Mouse (Mus musculus): Measurements from ENCODE around the gene Enoph1.

Gene Enoph1

DNA sequence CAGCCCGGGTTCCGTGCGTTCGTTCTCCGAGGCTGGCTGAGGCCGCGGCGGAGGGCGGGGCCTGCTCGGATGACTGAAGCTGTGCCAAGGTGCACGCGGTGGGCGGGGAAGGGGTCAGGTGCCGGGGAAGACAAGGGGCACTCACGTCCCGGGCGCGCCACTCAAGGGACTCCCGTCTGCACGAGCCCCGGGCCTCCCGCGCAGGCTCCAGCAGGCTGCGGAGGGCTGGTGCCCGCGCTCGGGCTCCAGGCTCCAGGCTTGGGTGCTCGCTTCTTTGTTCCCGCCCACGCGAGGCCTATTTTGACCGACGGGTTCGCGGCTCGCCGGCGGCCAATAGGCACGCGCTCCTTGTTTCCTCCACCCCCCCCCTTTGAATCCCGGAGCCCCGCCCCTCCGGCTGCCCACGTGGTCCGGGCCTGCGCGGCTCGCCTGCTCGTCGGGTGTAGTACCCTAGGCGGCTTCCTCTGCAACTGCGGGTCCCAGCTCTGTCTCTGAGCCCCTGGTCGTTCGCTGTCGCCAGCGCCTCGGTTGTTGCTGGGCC is at the start of gene Enoph1, which contains the start of gene Hnrnpdl:
Gene Enoph1, plus strand, starts transcription at position 384 of the 541 bp plus-strand sequence.
Gene Hnrnpdl, minus strand, starts transcription at position 63 of the 541 bp plus-strand sequence.
- peak; percentile 84 for DNase-seq (ENCODE audit: low read depth, low spot score)

DNA sequence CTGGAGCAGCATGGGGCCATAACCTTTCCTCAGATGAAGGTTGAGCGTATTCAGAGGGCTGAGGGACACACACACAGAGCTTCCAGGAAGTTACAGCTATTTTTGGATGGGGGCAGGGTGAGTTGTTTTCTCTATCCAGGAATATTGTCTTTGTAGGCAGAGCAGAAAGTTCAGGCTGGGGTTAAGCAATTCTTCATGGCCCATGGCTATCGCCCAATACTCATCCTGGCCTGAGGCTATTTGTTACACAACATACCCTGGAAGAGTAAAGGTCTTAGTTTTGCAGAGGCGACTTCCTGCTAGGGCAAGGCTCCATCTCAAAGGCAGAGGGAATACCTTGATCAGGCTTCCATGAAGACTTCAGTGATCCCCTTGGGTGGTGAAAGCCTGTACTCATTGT is 45.6 kb upstream of the Enoph1 start:
- no peak for DNase-seq (ENCODE audit: low read depth, low spot score)

DNA sequence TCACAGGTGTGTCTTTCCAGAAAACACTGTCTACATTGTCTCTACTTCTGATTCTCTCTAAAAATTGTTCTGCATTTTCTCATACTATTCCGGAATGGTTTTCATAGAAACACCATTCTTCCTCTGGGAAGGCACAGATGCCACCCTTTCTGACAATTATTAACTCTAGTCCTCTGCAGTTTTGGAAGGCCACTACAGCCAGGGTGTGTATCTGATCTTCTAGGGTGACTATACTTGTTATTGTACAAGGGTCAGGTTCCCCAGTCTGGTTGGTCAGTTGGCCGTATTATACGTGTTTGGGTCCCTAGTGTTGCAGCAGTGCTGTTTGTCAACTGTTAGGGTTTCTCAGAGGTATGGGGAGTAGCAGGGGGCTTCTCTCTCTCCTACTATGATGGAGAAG is 45.1 kb upstream of the Enoph1 start:
- DNase-seq (ENCODE audit: low read depth, low spot score): no peak

DNA sequence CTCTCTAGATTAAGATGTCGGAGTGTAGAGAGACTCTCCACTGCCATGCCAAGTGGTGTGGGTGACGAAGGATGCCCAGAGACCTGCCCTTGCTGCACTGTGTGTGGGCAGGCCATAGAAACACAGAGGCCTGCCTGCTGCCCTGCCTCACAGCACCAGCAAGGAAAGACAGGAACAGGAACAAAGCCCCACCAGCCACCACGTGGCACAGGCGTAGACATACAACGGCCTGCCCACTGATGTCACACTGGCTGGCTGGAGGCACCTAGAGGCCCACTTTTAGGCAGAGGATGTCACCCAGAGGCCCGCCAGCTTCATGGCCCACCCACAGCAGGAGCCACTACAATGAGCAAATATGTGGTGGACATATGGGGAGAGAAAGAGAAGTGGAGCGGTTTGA is 39.7 kb upstream of the Enoph1 start:
- DNase-seq (ENCODE audit: low read depth, low spot score): no peak

DNA sequence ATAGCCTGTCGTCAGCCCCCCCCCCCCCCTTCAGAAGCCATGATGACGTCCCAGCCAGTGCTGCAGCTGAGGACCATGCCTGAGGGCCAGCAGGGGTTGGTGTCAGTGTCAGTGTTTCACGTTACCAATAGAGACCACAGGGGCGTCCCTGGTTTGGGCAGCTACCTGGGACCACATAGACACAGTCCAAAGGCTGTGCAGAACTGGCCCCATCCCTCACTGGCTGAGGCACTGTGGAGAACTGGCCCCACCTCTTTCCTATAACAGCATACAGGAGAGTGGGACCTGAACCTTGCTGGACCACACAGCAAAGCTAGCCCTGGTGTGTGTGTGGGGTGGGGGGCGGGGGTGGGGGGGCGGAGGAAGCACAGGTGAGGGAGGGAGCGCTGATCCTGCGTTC is 39.3 kb upstream of the Enoph1 start:
- no peak for DNase-seq (ENCODE audit: low read depth, low spot score)

DNA sequence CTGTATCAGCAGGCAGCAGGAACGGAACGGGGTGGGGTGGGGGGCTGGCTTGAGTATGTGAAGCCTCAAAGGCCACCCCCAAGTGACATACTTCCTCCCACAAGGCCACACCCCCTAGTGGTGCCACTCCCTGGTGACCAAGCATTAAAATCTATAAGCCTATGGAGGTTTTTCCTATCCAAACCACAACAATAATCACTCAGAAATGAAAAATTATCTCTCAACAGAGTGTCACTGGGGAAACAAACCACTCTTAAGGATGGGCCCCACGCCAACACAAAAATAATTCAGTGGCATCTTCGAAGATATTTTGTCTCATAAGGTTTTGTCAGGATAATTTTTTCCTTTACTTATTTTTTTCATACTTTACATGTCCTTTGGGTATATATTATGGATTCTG is 35.9 kb upstream of the Enoph1 start:
- DNase-seq (ENCODE audit: low read depth, low spot score): no peak

DNA sequence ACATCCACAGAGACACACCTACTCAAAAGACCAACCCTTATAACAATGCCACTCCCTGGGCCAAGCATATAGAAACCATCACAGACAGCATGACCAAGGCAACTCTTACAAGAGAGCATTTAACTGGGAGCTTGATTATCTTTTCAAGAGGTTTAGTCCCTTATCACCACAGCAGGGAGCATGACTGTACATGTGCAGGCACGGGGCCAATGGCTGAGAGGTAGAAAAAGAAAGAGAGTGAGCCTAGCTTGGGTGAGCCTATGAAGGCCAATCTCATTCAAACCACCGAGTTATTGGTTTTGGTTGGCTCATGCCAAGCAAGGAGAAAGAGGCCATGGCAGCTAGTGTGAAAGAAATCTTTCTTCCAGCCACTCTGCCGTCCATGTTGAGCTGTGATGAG is 34.4 kb upstream of the Enoph1 start:
- no peak for DNase-seq (ENCODE audit: low read depth, low spot score)

DNA sequence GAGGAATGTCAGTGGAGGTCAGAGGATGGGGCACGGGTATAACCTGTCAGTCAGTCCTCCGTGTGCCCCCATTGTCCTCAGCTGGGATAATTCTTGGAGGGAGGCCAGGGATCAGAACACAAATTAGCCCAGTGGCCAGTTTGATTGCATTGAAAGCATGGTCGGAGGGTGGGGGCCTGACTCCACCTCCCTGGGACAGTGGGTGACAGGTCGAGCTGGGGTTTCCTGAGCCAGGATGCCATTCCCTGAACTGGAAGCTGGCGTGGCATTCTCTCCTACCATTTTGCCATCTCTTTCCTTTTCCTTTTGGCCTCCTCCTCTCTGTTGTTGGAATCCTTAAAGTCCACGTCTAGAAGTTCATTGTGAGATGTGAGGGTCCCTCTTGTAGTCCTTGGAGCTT is 33.9 kb upstream of the Enoph1 start:
- no peak for DNase-seq (ENCODE audit: low read depth, low spot score)

DNA sequence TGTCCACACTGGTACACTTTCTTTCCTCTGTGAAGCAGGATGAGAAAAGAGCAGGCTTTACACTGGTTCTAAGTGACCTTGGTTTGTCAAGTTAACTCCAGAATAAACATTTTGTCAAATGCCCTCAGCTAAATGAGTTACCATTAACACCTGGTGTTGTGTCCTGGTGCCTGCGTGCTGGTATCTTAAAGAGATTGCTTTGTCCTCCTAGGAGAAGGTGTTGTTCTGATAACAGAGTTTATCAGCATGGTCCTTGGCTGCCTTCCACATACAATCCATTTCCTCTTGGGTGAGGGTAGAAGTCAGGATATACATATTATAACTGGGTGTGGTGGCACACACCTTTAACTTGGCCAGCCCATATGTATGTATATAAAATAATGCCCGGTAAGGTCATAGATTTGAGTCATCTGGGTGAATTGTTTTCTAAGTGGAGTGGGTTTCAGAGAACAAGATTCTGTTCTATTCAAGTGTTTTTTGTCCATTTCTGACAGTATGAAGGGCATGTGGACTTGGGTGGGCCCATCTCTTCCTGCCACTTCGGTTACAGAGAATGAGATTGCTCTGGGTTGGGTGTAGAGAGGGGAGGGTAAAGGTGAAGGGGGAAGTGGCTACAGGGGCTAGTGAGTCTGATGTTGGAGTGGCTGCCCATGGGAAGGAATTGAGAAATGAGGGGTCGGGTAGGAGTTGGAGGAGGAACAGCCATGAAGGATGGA is 33.3 kb upstream of the Enoph1 start:
- DNase-seq (ENCODE audit: low read depth, low spot score): no peak

DNA sequence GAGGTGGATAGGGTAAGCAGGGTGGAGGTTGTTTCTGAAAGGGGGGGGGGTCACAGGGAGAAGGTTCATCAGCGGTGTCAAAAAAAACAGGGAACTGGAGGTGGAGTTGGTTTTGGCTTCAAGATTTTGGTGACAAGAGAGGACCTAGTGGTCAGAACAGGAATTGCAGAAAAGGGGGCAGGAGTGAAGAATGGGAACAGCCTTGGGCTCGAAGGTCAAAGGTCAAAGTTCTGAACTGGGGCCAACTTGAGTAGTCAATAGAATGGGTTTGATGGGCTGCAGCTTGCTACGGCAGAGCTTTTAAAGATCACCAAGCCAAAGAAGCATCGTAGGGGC is 32.8 kb upstream of the Enoph1 start:
- peak; percentile 39 for DNase-seq (ENCODE audit: low read depth, low spot score)

DNA sequence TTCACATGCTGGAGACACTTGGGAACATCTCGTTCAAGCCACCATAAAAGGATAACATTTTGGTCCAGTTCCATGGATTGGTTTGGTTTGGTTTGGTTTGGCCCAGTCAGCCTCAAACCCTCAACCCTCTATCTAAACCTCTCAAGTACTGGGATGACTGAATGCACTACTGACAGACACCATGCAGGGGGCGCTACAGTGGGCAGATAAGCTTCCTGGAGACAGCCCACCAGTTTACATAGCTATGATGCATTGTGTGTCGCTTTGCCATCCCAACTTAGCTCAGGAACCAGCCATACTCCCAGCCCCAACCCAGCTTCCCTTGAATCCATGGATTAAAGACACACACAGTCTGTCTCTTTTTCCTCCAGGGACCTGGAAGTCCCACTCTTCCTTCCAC is 31.3 kb upstream of the Enoph1 start:
- DNase-seq (ENCODE audit: low read depth, low spot score): no peak

DNA sequence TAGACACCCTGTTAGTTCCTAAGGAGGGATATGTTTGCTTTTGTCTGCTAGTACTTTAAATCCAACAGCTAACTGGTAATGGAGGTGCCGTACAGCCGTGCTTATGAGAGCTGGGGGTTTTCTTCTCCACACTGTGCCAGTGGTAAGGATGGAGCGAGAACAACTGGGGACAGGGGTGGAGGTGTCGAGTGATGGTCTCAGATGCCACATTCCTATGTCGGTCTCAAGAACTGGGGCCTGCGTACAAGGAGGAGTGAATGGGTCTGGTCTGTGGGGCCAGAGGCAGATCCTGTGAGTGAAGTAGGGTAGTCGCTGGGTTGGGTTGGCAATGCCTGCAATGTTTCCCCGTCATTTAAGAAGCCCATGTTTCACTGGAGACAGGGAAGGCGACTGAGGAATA is 27.2 kb upstream of the Enoph1 start:
- no peak for DNase-seq (ENCODE audit: low read depth, low spot score)

DNA sequence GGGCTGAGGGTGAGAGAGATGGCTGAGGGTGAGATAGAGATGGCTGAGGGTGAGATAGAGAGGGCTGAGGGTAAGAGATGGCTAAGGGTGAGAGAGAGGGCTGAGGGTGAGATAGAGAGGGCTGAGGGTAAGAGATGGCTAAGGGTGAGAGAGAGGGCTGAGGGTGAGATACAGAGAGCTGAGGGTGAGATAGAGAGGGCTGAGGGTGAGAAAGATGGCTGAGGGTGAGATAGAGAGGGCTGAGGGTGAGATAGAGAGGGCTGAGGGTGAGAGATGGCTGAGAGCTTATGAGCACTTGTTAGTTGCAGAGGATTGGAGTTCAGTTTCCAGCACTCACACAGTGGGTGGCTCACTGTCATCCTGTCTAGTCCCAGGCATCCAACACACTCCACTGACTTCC is 19.7 kb upstream of the Enoph1 start:
- DNase-seq (ENCODE audit: low read depth, low spot score): no peak

DNA sequence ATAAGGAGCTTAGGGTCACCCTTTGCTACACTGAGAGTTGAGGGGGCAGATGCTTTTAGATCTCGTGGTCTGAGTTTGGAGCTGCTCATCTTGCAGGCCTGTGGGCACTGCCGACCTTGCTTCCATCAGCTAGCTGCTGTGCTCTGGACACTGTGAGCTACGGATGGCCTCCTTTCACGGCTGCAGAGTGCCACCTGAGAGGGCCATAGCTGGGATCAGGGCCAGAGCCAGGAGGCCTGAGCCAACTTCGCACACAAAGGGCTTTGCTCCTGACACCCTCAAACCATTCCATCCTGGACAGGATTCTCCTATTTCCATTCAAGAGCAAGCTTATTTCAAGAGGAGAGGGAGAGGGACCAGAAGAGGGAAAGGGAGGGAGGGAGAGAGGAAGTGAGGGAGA is 15.4 kb upstream of the Enoph1 start:
- no peak for DNase-seq (ENCODE audit: low read depth, low spot score)

DNA sequence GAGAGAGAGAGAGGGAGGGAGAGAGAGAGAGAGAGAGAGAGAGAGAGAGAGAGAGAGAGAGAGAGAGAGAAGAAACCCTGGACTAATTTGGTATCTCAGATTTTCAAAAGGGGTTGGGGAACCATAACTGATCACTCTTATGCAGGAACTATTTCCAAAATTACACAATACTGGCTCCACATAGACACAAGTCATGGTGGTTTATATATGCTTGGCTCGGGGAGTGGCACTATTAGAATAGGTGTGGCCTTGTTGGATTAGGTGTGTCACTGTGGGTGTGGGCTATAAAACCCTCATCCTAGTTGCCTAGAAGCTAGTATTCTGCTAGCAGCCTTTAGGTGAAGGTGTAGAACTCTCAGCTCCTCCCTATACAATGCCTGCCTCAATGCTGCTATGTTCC is 14.9 kb upstream of the Enoph1 start:
- DNase-seq (ENCODE audit: low read depth, low spot score): no peak

DNA sequence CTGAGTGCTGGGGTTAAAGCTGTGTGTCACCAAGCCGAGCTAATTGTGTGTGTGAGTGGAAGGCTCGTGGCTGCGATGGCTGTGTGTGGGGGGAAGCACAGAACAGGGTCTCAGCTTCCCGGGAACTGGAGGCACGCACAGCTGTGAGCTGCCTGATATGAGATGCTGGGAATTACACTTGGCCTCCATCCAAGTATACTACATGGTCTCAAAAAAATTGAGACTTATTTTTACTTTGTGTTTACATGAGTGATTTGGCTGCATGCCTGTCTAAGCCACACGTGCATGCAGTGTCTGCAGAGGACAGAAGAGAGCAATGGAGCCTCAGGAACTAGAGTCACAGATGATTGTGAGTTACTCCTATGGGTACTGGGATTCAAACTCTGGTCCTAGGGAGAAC is 9.7 kb upstream of the Enoph1 start:
- DNase-seq (ENCODE audit: low read depth, low spot score): no peak

DNA sequence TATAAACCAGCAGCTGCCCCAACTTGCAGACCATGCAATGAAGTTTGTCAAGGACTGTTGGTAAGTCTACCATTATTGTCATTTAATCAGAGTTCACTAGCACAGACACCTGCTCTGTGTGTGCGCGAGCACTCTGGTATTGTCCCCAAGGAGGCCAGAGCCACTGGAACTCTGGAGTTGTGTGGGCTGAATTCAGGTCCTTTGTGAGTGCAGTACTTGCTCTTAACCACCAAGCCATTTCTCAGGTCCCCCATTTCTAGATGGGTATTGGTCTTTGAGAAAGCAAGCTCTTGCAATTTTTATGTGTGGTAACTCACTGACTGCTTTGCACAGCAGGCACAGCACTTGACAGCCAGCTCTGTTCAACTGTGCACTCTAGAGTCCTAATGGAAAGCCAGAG is 7.7 kb upstream of the Enoph1 start:
- no peak for DNase-seq (ENCODE audit: low read depth, low spot score)

DNA sequence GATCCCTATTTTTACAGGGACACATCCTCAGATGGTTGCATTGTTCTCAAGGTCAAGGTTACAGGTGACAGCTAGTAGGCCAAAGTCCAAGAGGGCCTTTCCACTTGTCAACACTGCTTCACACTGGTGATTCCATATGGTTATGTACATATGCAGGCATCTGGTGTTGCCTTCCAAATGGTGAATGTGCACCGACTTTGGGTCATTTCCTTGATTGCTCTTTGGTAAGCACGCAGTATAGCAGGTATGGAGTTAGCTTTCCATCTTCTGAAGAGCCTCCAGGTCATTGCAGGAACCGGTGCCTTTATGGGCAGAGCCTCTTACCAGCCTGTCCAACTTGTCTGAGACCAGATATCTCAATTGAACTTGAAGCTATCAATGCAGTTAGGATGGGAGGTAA is 7.1 kb upstream of the Enoph1 start:
- DNase-seq (ENCODE audit: low read depth, low spot score): no peak

DNA sequence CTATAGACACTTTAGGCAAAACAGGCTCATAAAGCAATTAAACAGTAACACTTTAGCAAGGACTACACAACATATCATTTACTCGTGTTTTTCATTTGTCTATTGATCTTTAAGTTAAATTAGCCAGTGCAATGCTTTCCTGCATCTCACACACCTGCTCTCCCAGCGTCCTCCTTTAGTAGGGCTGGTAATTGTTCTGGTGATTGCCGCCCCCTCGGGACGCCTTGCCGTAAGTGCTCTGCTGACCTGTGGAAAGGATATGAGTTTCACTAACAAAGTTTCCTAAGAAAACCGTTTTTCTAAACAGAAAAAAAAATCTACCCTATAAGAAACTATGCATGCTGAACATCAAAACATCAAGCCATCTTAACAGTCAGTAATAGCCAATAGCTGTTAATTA is 3.8 kb upstream of the Enoph1 start:
- no peak for DNase-seq (ENCODE audit: low read depth, low spot score)

DNA sequence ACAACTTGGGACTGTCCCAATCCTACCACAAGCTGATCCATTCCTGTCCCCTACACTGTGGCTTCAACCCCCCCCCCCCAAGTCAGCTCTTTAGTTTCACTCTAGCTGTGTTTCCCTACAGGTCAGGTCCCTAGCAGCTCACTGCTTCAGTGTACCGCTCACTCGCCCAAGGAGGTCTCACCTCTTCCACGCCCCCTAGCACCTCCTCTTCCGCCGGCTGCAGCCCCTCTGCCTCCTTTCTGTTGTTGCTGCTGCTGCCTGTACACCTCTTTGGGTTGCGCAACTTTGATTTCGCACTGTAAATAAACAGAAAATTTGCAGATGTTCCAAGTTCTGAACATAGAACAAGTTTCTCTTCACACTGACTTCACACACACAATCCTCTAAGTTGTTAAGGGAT is 3.1 kb upstream of the Enoph1 start:
- DNase-seq (ENCODE audit: low read depth, low spot score): no peak

DNA sequence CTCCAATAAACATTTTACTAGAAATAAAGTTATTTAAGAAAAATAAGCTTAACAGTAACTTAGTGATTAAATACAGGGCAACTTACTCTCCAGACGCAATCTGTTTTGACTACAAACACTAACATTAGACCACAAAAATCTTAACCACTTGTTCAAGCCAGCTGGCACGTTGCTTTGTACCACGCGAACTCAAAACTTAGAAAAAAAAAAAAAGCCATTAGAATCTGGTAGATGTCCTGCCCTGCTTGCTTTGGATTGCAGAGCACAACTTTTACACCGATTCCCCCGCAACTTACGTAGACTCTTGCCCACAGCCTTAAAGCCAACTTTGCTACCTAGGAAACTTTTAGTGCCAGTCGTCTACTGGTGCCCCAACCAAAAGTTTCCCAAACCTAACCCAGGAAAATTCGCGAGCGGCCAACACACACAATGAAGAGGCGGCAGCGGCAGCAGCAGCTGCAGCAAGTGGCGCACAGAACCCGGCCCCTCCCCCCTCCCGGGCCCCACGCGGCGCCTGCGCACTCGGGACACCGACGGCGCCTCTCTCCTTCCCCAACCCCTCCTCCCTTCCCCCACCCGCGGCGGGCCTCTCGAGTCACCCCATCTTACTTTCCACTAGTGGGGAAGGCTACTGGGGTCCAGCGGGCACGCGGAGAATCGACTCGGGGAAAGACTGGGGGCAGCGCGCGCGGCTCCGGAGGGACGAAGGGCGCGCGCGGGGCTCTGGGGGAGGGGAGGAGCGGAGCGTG is 1.6 kb upstream of the Enoph1 start:
- DNase-seq (ENCODE audit: low read depth, low spot score): no peak

DNA sequence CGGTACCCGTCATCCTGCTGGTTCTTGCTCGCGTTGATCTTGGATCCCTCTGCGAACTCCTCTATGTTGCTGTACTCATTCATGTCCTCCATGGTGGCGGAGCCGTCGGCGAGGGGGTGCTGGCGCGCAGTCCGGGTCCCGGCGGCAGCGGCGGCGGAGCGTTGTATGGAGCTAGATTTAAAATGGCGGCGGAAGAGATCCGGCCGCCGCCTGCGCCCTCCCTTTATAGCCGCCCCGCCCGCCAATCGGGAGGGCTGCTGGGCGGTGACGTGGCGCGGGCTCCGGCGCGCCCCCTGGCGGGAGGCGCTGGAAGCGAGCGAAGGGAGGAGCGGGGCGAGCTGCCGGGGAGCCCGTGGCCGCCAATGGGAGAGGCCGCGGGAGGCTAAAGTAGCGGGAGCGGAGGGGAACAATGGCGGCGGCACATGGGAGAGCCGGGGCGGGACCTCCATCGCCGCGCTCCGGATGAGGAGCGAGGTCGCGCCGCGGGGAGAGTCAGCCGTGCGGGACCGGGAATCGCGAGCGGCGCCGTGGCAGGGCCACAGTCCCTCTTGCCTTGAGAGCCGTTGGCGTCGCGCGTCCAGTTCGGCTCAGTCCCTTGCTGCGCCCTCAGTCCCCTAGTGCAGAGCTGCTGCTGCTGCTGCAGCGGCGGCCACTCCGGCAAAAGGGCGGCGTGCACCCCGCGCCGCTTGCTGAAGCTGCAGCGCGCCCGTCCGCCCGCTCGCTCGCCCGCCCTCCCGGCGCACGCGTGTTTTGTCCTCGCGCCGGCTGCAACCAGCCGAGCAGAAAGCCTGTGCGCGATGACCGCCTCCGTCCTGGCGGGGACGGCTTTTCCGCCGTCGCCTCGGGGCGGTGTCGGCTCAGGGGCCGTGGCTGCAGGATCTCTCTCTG is 827 bp upstream of the Enoph1 start:
- peak; percentile 77 for DNase-seq (ENCODE audit: low read depth, low spot score)

All from WW6 (cell line).